Mouse (Mus musculus): ENCODE data around the gene Ssh3. TPM values are rescaled to one million over a fixed set of nuclear protein-coding genes. Genes with fewer than 3 reads are reported as not detected.

Gene Ssh3
- total and polyA plus RNA-seq, 2 experiments from 2014 or later = 6.4 to 11.6 TPM

DNA sequence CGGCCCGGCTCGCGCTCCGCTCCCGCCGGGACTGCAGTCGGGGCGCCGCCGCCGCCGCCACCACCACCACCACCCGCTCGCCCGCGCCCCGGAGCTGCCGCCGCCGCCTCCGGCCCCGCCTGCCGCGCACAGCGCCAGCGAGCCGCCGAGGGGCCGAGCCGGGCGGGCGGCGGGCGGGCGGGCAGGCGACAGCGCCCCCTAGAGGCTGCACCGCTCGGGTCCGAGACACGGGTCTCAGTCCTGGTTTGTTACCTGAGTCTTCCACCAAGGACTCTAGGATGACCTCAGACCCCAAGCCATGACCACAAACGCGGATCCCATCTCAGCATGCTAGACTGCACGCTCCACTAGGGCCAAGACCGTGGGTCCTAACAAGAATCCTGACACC is 37.2 kb upstream of the Ssh3 start, which contains the start of gene Grk2:
Gene Grk2, minus strand, starts transcription at position 33 of the 388 bp plus-strand sequence.
- no peaks in the 10 kb centered on the region for H3K27me3 ChIP-seq (ENCODE audit: control insufficient read depth, insufficient read depth, low read length)
- H3K4me1 ChIP-seq (ENCODE audit: control insufficient read depth, insufficient read depth) = peaks cover 29% of the 10 kb centered on the region
- H3K36me3 ChIP-seq (replicated peaks; ENCODE audit: control insufficient read depth, insufficient read depth, low read length) = no peaks in the 10 kb centered on the region
- peak within 1 kb of the TSS; percentile 92 for H3K4me2 ChIP-seq (ENCODE audit: low read depth, low read length)
- TF ChIP-seq CTCF (IDR thresholded peaks at IDR 0.05; ENCODE audit: low read depth) (peak; percentile 53), EP300 (IDR thresholded peaks at IDR 0.05; ENCODE audit: low read depth) (no peak)
- peak; percentile 84 for ATAC-seq (ENCODE audit: insufficient read depth, low read depth)
- H3K4me3 ChIP-seq (ENCODE audit: low read depth, low read length) = peak within 1 kb of the TSS; percentile 84
- H3K27ac ChIP-seq (ENCODE audit: low read depth) = peak within 1 kb of the TSS; percentile 80
- under 1% methylated on average over 28 of the region's 46 CpGs for WGBS
- peak; percentile 55 for DNase-seq (ENCODE audit: low spot score)
- H3K9ac ChIP-seq (replicated peaks; ENCODE audit: low read depth, low read length) = peak within 1 kb of the TSS; percentile 90
- H3K9me3 ChIP-seq (replicated peaks; ENCODE audit: control insufficient read depth, low read length) = no peaks in the 10 kb centered on the region

DNA sequence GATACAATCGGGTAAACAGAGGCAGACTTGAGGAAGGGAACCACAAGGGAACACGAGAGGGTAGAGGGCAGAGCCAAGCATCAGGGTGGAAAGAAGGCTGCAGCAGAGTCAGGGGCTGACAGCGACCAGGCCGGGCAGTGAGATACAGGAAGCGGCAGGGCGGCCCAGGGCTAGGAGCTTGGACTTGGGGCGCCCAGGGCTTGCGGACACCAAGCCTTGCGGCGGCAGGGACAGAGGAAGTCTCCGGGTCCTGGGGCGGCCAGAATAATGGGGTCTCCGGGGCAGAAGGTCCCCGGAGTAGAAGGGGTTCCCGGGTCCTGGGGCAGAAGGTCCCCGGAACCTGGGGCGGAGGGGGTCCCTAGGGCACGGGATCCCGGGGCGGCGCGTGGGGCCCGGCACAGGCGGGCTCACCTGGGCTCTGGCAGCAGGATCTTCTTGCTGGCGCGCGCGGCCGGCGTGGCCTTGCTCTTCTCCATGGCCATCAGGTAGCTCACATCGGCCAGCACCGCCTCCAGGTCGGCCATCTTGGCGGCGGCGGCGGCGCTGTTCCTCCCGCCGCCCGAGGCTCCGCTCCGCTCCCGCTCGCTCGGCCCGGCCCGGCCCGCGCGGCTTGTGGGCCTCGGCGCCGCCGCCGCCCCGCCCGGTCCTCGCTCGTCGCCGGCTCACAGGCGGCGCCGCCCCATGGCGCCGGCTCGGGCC is 36.7 kb upstream of the Ssh3 start:
- 1% methylated on average over 60 of the region's 68 CpGs for WGBS
- peaks cover 35% of the 10 kb centered on the region for H3K4me1 ChIP-seq (ENCODE audit: control insufficient read depth, insufficient read depth)

DNA sequence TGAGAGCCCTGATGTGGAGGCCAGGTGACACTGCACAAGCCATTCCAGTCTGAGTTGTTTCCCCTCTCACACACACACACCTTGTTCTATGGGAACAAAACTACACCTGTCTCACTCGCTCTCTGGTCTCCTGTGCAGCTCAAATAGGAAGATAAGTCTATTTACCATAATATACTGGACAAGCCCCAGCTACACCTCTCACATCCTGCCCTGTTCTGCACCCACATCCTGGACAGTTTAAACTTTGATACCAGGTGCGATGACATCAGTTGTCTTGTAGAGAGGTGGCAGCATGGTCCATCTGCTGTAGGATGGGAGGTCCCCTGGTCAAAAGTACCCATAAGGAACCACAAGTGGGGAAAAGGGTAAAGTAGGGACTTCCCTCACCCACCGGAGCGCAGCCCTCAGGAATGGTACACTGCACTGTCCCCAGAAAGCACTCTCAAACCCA is 35.9 kb upstream of the Ssh3 start:
- no peak for TF ChIP-seq CTCF (IDR thresholded peaks at IDR 0.05; ENCODE audit: low read depth)
- TF ChIP-seq EP300 (IDR thresholded peaks at IDR 0.05; ENCODE audit: low read depth) = no peak
- no peaks in the 10 kb centered on the region for H3K27me3 ChIP-seq (ENCODE audit: control insufficient read depth, insufficient read depth, low read length)
- DNase-seq (ENCODE audit: low spot score) (no peak), ATAC-seq (ENCODE audit: insufficient read depth, low read depth) (no peak)
- H3K4me3 ChIP-seq (ENCODE audit: low read depth, low read length) = peak overlapping the region; percentile 84
- peak overlapping the region; percentile 80 for H3K27ac ChIP-seq (ENCODE audit: low read depth)
- H3K4me2 ChIP-seq (ENCODE audit: low read depth, low read length) = peak overlapping the region; percentile 92
- peak overlapping the region; percentile 90 for H3K9ac ChIP-seq (replicated peaks; ENCODE audit: low read depth, low read length)
- no peaks in the 10 kb centered on the region for H3K36me3 ChIP-seq (replicated peaks; ENCODE audit: control insufficient read depth, insufficient read depth, low read length)
- H3K9me3 ChIP-seq (replicated peaks; ENCODE audit: control insufficient read depth, low read length) = no peaks in the 10 kb centered on the region
- 51% methylated on average over 4 of the region's 4 CpGs for WGBS
- peaks cover 42% of the 10 kb centered on the region for H3K4me1 ChIP-seq (ENCODE audit: control insufficient read depth, insufficient read depth)

More for the DNA sequence above, 36.7 kb upstream of the Ssh3 start:
- Histone ChIP-seq H3K27me3 (ENCODE audit: control insufficient read depth, insufficient read depth, low read length) (no peaks in the 10 kb centered on the region), H3K27ac (ENCODE audit: low read depth) (peak overlapping the region; percentile 80), H3K9me3 (replicated peaks; ENCODE audit: control insufficient read depth, low read length) (no peaks in the 10 kb centered on the region), H3K4me2 (ENCODE audit: low read depth, low read length) (peak overlapping the region; percentile 92), H3K9ac (replicated peaks; ENCODE audit: low read depth, low read length) (peak overlapping the region; percentile 90), H3K36me3 (replicated peaks; ENCODE audit: control insufficient read depth, insufficient read depth, low read length) (no peaks in the 10 kb centered on the region), H3K4me3 (ENCODE audit: low read depth, low read length) (peak overlapping the region; percentile 84)
- TF ChIP-seq EP300 (IDR thresholded peaks at IDR 0.05; ENCODE audit: low read depth) (no peak), CTCF (IDR thresholded peaks at IDR 0.05; ENCODE audit: low read depth) (no peak)
- ATAC-seq (ENCODE audit: insufficient read depth, low read depth) = peak; percentile 64
- peak; percentile 48 for DNase-seq (ENCODE audit: low spot score)

DNA sequence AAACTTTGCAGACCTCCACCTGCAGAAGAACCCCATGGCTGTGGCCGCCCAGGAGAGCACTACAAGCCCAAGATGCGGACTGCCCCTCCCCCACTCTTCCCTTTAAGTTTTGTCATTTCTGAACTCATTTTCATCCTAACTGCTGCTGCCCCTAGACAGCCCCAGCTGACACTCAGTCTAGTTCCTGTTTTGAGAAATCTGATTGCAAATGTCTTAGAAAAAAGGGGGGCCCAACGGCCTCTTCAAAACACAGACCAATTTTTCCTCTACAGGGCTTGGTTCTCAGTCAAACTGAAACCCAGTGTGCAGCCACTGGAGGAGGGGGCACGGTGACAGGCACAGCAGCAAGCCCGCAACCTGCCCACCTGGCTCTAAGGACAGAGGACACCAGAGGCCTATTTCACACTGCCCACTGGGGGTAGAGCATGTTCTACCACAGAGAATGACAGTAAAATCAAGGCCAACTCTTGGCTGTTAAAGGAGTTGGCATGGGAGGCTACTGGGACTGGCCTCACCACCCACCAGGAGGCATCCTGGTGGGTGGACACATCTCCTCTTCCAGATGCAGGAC is 35.4 kb upstream of the Ssh3 start:
- peak overlapping the region; percentile 28 for H3K27ac ChIP-seq (ENCODE audit: low read depth)
- ATAC-seq (ENCODE audit: insufficient read depth, low read depth) (no peak), DNase-seq (ENCODE audit: low spot score) (no peak)
- no peaks in the 10 kb centered on the region for H3K9me3 ChIP-seq (replicated peaks; ENCODE audit: control insufficient read depth, low read length)
- 0 out of 2 replicates have a peak overlapping the region, but pooled peaks have one; percentile 90 for H3K9ac ChIP-seq (replicated peaks; ENCODE audit: low read depth, low read length)
- TF ChIP-seq EP300 (IDR thresholded peaks at IDR 0.05; ENCODE audit: low read depth) = no peak
- WGBS = 64% methylated on average over 5 of the region's 5 CpGs
- peak overlapping the region; percentile 84 for H3K4me3 ChIP-seq (ENCODE audit: low read depth, low read length)
- H3K27me3 ChIP-seq (ENCODE audit: control insufficient read depth, insufficient read depth, low read length) = no peaks in the 10 kb centered on the region
- H3K4me2 ChIP-seq (ENCODE audit: low read depth, low read length) = peak overlapping the region; percentile 92
- peaks cover 45% of the 10 kb centered on the region for H3K4me1 ChIP-seq (ENCODE audit: control insufficient read depth, insufficient read depth)
- H3K36me3 ChIP-seq (replicated peaks; ENCODE audit: control insufficient read depth, insufficient read depth, low read length) = no peaks in the 10 kb centered on the region

DNA sequence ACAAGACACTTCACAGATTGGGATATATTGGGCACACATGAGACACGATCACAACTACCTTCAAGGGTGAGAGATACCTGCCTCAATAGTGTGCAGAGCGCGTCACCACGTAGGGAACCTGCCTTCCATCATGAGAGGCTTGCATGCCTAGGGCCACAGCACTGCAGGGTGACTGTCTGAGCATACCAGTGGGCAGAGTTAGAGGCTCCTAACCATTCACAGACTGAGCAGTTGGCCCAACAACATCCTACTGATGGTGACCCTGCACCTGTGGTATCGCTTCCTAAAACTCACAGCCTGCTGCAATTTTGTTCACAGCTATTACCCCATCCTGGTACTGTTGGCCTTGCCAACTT is 34.6 kb upstream of the Ssh3 start:
- Histone ChIP-seq H3K9ac (replicated peaks; ENCODE audit: low read depth, low read length) (no peak overlapping the region), H3K4me3 (ENCODE audit: low read depth, low read length) (no peak overlapping the region; the same call in 1 of the 2 replicates), H3K4me1 (ENCODE audit: control insufficient read depth, insufficient read depth) (peaks cover 45% of the 10 kb centered on the region), H3K9me3 (replicated peaks; ENCODE audit: control insufficient read depth, low read length) (no peaks in the 10 kb centered on the region), H3K27me3 (ENCODE audit: control insufficient read depth, insufficient read depth, low read length) (no peaks in the 10 kb centered on the region), H3K36me3 (replicated peaks; ENCODE audit: control insufficient read depth, insufficient read depth, low read length) (no peaks in the 10 kb centered on the region), H3K27ac (ENCODE audit: low read depth) (peak overlapping the region; percentile 46; the same call in 1 of the 2 replicates), H3K4me2 (ENCODE audit: low read depth, low read length) (peak overlapping the region; percentile 92; the same call in 1 of the 2 replicates)
- WGBS = 88% methylated on average over 5 of the region's 5 CpGs
- DNase-seq (ENCODE audit: low spot score) (no peak), ATAC-seq (ENCODE audit: insufficient read depth, low read depth) (no peak)
- no peak for TF ChIP-seq CTCF (IDR thresholded peaks at IDR 0.05; ENCODE audit: low read depth)
- TF ChIP-seq EP300 (IDR thresholded peaks at IDR 0.05; ENCODE audit: low read depth) = no peak

All from heart, postnatal 0 days (tissue).